Mouse (Mus musculus): ENCODE results near the gene Hnrnpll.
"Not testable (repeated sequence)": the region's sequence is repeated elsewhere in the genome, so short reads cannot be mapped to it uniquely, and the experiment has no call there.

Hnrnpll gene

DNA sequence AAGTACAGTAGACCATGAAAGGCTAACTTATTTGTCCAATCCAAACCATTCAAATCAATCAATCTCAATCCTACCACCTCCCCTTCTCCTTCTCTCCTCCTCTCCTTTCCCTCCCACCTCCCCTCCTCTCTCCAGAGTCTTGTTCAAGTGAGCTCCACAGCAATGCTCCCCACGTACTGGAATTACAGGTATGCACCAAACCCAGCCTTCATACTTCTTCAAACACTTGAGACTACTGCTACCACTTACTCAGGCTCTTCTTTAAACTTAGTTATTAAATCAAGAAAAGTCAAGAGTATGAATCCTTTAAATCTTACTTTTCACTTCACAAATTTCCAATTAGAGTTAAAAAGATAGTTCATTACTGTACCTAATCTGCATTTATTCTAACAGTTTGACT lies 3.6 kb downstream of the Hnrnpll start:
- DNase-seq: no peak

DNA sequence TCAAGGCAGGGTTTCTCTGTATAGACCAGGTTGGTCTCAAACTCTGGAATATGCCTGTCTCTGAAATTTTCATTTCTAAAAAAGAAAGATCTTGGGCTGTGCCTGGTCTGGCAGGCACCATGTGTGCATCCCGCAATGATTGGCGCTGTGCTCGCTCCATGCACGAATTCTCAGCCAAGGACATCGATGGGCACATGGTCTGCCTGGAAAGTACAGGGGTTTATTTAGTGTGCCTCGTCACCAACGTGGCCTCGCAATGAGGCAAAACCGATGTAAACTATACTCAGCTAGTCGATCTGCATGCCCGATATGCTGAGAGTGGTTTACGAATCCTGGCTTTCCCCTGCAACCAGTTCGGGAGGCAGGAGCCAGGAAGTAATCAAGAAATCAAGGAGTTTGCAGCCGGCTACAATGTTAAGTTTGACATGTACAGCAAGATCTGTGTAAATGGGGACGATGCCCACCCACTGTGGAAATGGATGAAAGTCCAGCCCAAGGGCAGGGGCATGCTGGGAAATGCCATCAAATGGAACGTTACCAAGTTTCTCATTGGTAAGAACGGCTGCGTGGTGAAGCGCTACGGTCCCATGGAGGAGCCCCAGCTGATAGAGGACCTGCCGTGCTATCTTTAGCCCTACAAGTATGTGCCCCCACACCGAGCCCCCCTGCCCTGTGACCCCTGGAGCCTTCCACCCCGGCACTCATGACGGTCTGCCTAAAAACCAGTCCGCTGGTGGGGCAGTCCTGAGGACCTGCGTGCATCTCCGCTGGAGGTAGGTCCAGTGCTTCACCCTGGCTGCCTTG lies 8.0 kb downstream of the Hnrnpll start:
- no peak for DNase-seq

DNA sequence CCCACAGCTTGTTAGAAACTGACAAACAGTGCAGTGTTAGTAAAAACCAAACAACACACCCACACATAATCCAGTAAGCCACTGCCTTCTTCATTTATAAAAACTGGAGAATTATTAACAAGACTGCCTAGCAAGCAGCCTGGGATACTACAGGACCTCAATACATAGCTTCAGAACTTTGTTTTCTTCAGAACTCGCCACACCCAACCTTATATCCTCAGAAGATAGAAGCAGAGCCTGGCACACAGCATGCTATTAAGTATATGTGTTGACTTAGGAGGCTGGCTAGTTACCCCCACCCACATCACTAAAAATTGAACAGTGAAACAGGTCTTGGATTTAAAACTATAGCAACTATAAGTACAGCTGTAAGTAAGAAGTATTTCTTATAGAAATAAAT lies 10.5 kb downstream of the Hnrnpll start:
- no peak for DNase-seq

DNA sequence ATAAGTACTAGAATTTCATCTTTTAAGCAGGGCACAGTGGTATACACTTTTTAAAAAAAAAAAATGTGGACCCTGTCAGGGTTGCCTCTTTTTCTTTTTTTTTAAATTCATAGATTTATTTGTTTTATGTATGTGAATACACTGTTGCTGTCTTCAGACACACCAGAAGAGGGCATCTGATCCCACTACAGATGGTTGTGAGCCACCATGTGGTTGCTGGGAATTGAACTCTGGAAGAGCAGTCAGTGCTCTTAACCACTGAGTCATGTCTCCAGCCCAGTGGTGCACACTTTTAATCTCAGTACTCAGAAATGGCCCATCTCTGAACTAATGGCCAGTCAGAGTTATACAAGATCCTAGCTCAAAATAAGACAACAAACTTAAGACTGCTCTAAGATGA lies 12.8 kb downstream of the Hnrnpll start:
- not testable (repeated sequence) for DNase-seq

DNA sequence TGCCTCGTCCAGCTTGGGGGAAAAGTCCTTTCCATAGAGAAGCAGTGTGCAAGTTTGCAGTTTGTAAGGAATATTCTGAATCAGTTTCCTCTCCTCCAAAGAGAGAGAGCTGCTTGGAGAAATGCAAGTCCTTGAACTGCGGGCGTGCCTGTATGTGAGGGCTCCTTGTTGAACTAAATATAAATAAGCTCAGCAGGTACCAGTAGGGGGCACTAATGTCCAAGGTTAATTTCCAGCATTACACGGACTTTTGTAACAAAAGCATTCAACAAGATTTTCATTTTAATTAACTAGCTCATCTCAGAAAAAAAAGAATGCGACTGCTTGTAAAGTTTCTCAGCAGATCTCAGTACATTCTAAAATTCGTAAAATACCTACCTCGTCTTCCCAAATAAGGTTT lies 13.9 kb downstream of the Hnrnpll start:
- peak in 1 of 2 experiments; percentile 62 for DNase-seq

DNA sequence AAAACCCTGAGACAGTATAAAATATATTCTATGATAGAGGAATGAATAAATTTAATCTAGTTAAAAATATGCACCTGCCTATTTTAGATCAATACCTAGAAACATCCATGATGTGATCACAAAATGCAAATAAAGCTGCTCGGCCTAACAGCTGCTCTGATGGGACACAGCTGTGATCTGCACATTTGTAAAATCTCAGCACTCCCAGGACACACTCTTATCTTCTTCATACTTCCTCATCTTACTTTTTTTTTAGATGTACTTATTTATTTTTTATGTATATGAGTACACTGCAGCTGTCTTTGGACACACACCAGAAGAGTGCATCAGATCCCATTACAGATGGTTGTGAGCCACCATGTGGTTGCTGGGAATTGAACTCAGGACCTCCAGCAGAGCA lies 20.4 kb downstream of the Hnrnpll start:
- DNase-seq: no peak

DNA sequence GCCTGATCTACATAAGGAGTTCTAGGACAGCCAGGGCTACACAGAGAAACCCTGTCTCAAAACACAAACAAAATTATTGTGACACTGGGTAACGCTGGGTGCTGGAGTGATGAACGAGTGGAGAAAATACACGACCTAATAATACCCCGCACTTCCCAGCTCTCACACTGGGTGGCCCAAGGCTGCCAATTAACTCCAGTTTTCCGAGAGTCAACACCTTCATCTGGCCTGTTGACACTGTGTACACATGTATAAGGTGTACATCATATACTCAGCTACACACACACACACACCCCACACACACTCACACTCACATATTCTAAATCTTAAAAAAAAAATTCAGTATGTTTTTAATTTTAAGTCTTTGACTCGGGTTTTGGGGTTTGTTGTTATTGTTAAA lies 33.5 kb downstream of the Hnrnpll start:
- DNase-seq: no peak

DNA sequence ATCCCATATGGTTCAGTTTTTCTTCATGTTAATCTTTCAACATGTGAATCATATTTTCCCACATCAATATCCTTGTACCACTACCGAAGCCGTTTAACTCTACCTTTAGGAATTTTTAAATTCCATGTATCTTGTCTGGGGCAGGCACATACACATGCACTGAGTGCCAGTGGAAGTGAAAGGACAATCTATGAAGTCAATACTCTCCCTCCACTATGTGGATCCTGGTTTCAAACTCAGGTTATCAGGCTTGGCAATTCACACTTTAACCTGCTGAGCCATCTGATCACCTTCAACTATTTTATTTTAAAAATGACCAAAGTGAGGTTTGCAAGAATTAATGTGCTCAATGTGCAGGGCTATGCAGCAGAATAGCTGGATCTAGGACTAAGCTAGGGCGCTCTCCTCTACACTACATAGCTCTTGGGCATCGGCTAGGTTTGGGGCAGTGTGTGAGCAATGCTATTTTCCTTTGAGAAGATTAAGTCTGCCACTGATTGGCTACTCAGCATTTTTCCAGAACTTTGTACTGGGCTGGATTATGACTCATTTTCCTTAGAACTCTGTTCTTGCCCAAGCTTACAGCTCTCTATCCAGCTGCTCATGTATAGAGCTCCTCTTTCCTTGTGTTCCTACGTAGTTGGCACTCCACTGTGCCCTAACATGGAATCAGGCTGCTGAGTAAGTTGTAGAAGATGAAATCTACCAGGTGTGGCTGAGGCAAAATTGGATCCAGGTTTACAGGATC lies 35.8 kb downstream of the Hnrnpll start:
- no peak for DNase-seq

DNA sequence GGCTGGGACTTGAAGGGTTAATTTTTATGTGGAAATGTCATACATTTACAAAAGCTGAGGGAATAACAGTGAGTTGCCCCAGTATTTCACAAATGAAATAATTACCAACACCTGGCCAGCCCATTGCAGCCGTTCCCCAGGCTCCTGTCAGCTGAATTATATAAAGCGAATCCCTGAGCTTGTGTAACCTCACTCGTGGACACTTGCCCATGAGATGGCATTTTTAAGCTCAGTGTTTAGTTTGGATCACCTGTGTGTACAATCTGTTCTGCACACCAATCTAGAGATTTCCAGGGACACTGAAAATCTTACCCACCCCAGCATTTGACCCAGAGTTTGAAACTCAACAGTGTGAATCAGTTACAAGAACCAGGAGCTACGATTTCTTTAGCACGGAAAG lies 40.0 kb downstream of the Hnrnpll start:
- DNase-seq: no peak

DNA sequence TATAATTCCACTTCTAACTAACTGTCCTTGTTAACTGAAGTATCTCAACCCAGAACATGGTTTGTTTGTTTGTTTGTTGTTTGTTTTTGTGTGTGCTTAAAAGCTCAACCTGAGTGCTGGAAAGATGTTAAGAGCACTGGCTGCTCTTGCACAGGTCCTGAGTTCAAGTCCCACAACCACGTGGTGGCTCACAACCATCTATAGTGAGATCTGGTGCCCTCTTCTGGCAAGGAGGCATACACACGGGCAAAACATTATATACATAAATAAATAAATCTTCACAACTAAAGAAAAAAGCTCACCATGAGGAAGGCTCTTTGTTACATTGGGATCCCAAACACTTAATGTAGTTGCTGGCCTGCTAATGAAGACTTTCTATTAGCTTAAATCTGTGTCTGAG lies 41.6 kb downstream of the Hnrnpll start:
- DNase-seq: no peak

DNA sequence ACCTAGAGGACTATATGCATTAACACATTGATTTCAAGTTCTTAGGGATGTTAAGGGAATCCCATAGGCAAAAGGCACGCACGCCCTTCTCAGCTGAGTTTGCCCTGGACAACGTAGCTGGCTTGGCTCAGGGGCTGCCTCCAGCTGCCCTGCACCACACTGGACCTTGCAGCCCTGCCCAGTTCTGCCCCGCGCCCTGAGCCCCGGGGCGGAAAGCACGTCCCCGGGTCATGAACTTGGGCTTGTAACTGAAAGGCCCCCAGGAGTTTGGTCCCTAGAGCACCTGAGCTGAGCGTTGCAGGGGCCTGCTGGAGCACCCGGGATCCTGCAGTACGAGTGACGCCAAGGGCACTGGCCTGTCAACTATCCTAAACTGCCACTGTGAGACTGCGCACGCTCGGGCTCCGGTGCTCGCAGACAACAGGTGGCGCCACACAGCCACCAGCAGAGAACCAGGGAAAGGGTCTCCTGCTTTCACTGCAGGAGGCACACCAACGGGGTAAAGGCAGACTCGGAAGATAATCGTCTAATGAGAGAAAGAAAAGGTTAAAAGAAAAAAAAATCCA lies 43.1 kb downstream of the Hnrnpll start:
- DNase-seq: peak; percentile 37 to 46

DNA sequence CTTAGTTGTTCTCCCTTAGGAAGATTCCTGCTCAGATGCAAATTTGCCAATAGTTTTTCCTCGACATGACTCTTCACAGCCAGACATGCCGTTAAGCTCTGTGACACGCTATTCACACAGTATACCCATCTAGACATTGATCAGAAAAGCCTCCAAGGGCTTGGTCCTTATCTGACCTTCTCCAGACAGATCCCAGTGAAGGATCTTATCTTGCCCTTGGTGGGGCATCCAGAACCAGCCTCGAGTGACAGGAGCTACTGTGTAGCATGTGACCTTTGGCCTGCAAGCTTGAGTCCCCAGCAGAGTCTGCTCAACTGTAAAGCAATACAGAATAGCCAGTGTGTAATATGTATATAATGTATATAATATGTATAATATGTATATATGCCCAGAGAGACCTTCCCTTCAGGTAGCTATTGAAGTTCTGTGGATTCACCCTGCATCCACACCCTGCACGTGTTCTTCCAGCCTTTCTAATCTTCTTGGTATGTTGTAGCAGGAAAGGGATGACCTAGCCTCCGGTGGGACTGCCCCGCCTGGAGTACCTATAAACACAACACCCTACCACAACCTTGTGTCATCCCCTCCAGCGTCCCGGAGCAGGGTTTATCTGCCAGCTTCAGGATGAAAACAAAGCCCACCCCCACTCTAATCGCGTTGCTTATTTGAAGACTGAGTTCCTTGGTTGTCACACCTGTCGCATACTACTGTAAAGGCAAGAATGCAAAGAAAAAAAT lies 43.7 kb downstream of the Hnrnpll start:
- no peak for DNase-seq

DNA sequence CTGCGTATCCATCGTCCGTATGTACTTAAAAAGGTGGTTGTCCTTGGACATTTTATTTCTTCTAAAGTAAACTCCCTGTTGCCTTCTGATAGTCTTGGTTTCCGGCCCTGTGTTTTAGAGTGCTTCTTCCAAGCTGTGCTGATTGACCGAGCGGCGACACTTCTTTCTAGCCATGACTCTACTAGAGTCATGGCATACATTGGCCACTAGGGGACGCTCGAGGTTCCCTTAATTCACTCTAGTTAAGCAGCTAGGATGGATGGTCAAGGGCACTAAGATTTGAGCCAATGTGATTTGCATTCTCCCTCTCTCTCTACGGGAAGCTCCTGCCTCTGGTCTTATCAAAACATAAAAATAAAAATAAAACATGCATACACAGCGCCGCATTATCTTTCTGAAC lies 44.7 kb downstream of the Hnrnpll start:
- DNase-seq: peak in 1 of 2 experiments; percentile 57

DNA sequence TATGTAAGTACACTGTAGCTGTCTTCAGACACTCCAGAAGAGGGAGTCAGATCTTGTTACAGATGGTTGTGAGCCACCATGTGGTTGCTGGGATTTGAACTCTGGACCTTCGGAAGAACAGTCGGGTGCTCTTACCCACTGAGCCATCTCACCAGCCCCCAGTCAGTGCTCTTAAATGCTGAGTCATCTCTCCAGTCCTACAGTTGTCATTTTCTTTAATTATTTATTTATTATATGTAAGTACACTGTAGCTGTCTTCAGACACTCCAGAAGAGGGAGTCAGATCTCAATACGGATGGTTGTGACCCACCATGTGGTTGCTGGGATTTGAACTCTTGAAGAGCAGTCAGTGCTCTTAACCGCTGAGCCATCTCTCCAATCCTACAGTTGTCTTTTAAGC lies 45.7 kb downstream of the Hnrnpll start:
- DNase-seq: not testable (repeated sequence)

DNA sequence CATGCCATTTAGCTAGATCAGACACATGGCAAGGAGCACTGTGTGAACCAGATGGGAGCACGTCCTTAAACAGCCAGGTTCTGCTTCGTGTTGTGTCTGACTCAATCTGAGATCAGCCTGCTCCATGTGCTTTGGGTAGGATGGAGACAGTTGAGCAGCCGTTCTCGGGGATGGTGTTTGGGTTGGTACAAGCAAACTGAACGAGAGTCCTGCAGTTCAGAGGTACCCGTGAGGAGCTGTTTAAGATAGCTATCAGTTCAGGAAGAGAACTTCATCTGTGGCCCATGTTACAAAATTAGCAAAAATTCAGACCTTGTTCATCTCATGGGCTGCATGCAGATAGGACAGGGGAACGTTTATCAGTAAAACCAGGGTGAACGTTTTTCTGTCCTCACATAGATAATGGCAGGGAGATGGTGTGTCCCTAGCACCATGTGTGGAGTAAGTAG lies 47.7 kb downstream of the Hnrnpll start:
- no peak for DNase-seq

DNA sequence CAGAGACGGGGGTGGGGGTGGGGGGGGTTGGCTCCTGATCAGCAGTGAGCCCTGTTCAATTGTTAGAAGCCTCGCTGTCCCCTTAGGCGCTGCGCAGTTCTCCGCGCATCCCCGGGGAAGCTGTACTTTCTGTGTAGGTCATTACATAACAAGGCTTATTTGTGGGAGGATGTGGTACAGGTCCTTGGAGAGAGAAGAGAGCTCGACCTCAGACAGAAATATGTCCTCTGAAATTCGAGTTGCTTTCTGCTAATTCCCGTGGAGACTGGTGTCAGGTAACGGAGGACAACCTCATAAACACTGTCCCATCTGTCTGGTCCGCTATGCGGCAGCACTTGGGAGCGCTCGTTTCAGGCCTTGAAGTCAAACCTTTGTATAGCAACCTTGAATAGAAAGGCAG lies 52.2 kb downstream of the Hnrnpll start:
- no peak for DNase-seq

DNA sequence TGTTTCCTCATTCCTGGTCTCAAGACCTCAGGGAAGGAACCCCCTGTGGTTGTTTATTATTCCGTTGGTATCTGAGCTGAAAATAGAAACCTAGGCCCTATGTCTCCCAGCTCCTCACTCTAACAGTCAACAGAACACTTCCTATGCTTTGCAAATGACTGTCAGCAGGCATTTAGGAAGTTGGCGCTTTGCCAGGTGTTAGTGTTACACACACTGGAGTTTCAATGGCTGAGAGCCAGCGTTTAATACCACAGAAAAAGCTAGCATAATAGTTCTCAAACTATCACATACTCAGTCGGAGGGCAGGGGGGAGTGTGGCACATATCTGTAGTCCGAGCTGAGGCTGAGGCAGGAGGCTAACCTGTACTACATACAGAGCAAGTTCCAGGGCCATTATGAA lies 53.3 kb downstream of the Hnrnpll start:
- peak; percentile 73 to 83 for DNase-seq

DNA sequence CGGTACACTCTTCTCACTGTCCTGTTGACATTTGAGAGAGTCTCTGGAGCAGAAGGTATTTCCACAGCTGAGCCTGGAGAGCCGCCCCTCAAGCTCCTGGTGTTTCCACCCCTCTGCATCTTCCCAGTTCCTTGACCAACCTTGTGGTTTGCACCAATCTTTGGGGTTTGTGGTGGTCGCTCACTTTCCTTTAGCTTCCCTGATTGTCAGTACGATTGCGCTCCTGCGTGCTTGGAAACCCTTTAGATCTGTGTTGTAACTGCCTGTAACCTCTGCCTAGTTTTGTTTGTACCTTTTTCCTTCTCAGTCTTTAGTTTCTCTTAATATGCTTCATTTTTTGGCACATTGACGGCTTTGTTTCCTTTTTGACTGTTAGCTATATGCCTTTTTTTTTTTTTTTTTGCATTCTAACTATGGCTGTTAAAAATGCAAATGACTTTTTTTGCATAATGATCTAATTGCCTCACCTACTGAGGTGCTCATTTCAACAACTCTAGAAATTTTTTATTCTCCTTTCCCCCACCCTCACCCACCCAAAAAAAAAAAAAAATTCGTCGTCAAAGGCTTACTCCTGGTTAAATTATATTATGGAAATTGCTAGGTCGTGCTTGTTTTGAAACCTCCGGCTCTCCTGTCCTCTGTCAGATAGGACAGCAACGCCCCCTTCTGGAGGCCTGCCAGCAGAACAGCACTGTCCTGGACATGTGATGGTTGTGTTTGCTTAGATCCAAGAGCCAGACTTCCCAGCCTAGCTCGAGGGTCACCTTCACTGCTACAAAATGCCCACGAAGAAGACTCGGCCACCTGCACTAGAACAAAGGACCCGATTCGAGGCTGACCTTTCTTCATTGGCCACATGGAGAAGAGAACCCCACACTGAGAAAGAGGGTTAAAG lies 57.5 kb downstream of the Hnrnpll start:
- DNase-seq: peak; percentile 76 to 79

DNA sequence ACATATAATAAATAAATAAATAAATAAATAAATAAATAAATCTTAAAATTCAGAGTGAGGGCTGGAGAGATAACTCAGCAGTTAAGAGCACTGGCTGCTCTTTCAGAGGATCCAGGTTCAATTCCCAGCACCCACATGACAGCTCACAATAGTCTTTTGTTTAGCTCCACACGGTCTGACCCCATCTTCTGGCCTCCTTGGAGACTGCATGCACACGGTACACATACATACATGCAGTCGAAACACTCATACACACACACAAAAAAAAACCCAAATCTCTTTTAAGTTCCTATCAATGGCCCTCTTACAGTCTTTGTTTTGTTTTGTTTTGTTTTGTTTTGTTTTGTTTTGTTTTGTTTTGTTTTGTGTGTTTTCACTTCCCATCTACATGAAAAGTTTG lies 58.3 kb downstream of the Hnrnpll start:
- DNase-seq: not testable (repeated sequence)

DNA sequence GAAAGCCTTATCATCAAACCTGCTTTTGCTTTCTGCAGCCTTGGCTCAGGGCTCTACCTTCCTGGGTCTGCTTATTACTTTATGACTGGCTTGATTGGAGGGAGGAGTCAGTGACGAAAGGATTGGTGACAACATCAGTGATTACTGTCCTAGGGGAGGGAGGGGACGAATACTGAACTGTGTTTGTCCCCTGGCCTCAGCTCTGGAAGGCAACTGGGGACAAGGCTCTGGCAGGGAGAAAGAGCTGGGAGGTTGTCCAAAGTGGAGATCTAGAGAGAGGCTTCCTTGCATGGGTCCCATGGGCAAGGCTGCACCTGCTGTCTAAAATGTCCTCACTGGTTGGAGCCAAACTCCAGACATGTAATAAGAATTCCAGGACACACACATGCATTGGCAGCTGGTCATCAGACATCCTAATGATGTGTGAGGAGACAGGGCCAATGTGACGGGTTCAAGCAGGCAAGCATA lies 59.7 kb downstream of the Hnrnpll start:
- peak; percentile 28 to 70 for DNase-seq

DNA sequence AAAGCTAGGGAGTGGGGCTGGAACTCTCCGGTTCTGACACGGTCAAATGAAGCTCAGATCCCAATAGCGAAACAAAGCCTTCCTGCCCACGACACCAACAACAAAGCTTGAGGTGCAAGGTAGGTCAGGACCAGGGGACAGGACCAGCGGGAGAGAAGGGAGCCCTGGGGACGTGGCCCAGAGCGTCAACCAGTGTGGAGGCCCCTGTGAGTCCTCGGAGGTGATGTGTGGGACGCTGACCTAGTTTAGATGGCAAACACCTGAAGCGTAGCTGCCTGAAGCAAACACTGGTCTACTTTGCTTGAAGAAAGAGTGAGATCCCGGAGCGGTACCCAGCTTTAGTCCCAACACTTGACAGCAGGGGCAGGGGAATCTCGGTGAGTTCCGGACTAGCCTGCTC lies 62.5 kb downstream of the Hnrnpll start:
- DNase-seq: no peak

DNA sequence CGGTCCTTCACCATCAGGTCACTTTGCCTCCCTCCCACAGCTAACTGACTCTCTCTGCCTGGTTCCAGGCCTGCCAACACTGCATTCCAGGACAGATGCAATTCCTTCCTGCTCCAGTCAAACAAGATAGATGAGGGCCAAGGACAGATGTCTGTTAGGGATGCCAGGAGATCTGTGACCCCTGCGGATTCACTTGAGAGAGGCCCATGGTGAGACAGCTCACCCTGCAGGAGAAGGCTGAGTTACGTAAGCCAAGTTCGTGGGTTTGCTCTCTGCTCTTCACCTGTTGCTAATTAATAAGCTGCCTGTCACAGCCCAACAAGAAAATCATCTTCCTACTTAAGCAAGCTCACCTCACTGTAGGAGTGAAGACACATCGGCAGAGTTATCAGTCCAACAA lies 63.1 kb downstream of the Hnrnpll start:
- peak in 1 of 2 experiments; percentile 41 for DNase-seq

Measured in lung, postnatal 4 days (tissue).